Mouse (Mus musculus) neural tube, embryonic 13.5 days (tissue): ENCODE data around the gene Lypla2. TPM values are rescaled to one million over a fixed set of nuclear protein-coding genes. Genes with fewer than 3 reads are reported as not detected.
A peak's percentile ranks its signal among the peaks of the same experiment; 100 is the strongest.

ENCODE experiments used
- ATAC-seq: fragments of 200-750 bp; cut with Nextera tagmentation; 2 replicates; pipeline ENCODE4 v1.8.0; 2017; ENCODE audit warnings: low read depth, mild to moderate bottlenecking, moderate TSS enrichment, moderate library complexity
- H3K27ac ChIP-seq: fragments of 300-500 bp; sonication (generic); replicated peaks from 2 replicates; pipeline ENCODE4 v1.5.1; 2015; ENCODE audit warnings: moderate library complexity, mild to moderate bottlenecking, inconsistent platforms
- H3K27me3 ChIP-seq: fragments of 300-500 bp; sonication (generic); 2 replicates; pipeline ENCODE4 v1.6.1; 2015; ENCODE audit warnings: mild to moderate bottlenecking, inconsistent platforms
- H3K36me3 ChIP-seq: fragments of 300-500 bp; sonication (generic); 2 replicates; pipeline ENCODE4 v1.6.1; 2015; ENCODE audit warnings: mild to moderate bottlenecking, inconsistent platforms
- H3K4me1 ChIP-seq: fragments of 300-500 bp; sonication (generic); replicated peaks from 2 replicates; pipeline ENCODE4 v1.6.1; 2015; ENCODE audit warnings: inconsistent platforms
- H3K4me2 ChIP-seq: fragments of 300-500 bp; sonication (generic); 2 replicates; pipeline ENCODE4 v1.6.1; 2015; ENCODE audit warnings: inconsistent platforms, mild to moderate bottlenecking, moderate library complexity
- H3K4me3 ChIP-seq: fragments of 300-500 bp; sonication (generic); 2 replicates; pipeline ENCODE4 v1.5.1; 2015; ENCODE audit warnings: mild to moderate bottlenecking, inconsistent platforms
- H3K9ac ChIP-seq: fragments of 300-500 bp; sonication (generic); 2 replicates; pipeline ENCODE4 v1.6.1; 2015; ENCODE audit warnings: moderate library complexity, mild to moderate bottlenecking, inconsistent platforms
- H3K9me3 ChIP-seq: fragments of 300-500 bp; sonication (generic); 2 replicates; pipeline ENCODE4 v1.6.1; 2016; ENCODE audit warnings: inconsistent platforms
- WGBS: fragments of 180-500 bp; shearing (Covaris S2); methylation state at CpG from one replicate; pipeline ENCODE4 v1.1.7; 2015; 5-methylcytosine and 5-hydroxymethylcytosine counted together
- polyA plus RNA-seq: library from polyadenylated mRNA; unstranded; fragments of >200 nt; fragmentation: Nextera tagmentation; extraction: Ambion mirVana; gene quantifications from 2 replicates; pipeline ENCODE4 v1.2.1, GENCODE M21; 2015

Gene Lypla2
- 187 and 199 TPM in 2 replicates for polyA plus RNA-seq

DNA sequence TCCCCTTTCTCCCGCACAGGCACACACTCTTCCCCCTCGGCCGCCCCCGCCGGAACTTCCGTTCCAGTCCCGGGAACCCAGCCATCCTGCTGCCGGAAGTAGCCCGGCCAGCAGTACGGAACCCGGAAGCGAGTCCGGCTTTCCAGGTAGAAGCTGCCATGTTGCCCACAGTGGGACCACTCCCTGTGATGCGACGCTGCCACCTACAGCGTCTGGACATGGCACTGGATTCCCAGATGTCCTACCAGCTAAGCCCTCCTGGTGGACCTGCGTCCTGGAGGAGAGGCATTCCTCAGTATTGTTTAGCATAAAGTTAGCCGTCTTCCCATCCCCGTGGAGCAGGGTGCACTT, at the start of gene Lypla2:
TSS of gene Lypla2 (minus strand) at position 71 of the 351 bp plus-strand sequence.
- 1% methylated on average over 19 of the region's 19 CpGs for WGBS

DNA sequence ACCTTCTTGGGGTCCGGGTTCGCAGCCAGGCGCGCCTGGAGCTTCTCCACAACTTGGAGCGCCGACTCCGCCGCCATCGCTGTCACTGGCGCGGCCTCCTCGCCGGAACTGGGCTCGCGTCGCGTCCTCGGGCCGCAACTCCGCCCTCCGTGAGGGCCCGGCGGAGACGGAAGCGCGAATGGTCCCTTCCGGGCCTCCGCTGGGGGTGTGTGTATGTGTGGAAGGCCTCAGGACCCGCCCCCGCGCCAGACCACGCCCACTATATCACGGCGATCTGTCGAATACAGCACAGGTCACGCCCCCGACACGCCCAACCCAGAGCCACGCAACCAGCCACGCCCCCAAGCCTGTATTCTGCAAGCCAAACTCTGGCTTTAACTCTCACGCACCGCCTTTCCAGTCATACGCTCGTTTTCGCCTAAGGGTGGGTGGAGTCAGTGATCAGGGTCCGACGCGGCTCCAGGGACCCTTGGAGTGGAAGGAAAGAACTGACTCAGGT, 49.2 kb upstream of the Lypla2 start, which contains the start of gene Eloa:
TSS of gene Eloa (minus strand) at position 215 of the 499 bp plus-strand sequence.
- Histone ChIP-seq H3K27me3 (no peaks in the 10 kb centered on the region), H3K4me2 (peak within 1 kb of the TSS; percentile 80), H3K27ac (peak within 1 kb of the TSS; percentile 90), H3K36me3 (no peaks in the 10 kb centered on the region), H3K9ac (peak within 1 kb of the TSS; percentile 98), H3K4me1 (peaks cover 22% of the 10 kb centered on the region), H3K9me3 (no peaks in the 10 kb centered on the region), H3K4me3 (peak within 1 kb of the TSS; percentile 99)
- under 1% methylated on average over 47 of the region's 48 CpGs for WGBS
- peak; percentile 98 for ATAC-seq

More for the DNA sequence above, at the start of gene Lypla2:
- Histone ChIP-seq H3K27ac (peak within 1 kb of the TSS; percentile 76), H3K9ac (peak within 1 kb of the TSS; percentile 93), H3K36me3 (peaks cover 66% of the 10 kb centered on the region), H3K4me2 (peak within 1 kb of the TSS; percentile 99), H3K4me1 (peaks cover 32% of the 10 kb centered on the region), H3K4me3 (peak within 1 kb of the TSS; percentile 100), H3K9me3 (no peaks in the 10 kb centered on the region), H3K27me3 (no peaks in the 10 kb centered on the region)
- ATAC-seq = peak; percentile 86

- ATAC-seq = peak; percentile 83
- no peaks in the 10 kb centered on the region for H3K27me3 ChIP-seq
- H3K4me2 ChIP-seq = peak overlapping the region; percentile 80
- H3K4me1 ChIP-seq = peaks cover 22% of the 10 kb centered on the region
- H3K9me3 ChIP-seq = no peaks in the 10 kb centered on the region
- H3K36me3 ChIP-seq = no peaks in the 10 kb centered on the region
- WGBS = under 1% methylated on average over 47 of the region's 62 CpGs
- peak overlapping the region; percentile 98 for H3K9ac ChIP-seq
- H3K27ac ChIP-seq = peak overlapping the region; percentile 90
- peak overlapping the region; percentile 99 for H3K4me3 ChIP-seq
Measured at GRCm38 (mm10) chr4:136020743-136021548, 48.5 kb upstream of the Lypla2 start.

- no peak overlapping the region for H3K9ac ChIP-seq
- peaks cover 22% of the 10 kb centered on the region for H3K4me1 ChIP-seq
- no peak overlapping the region for H3K27ac ChIP-seq
- peaks cover 28% of the 10 kb centered on the region for H3K36me3 ChIP-seq
- ATAC-seq = no peak
- H3K4me3 ChIP-seq = no peak overlapping the region
- no peaks in the 10 kb centered on the region for H3K27me3 ChIP-seq
- no peak overlapping the region for H3K4me2 ChIP-seq
- H3K9me3 ChIP-seq = no peaks in the 10 kb centered on the region
- 80% methylated on average over 3 of the region's 3 CpGs for WGBS
Measured at GRCm38 (mm10) chr4:136016059-136016602, 43.7 kb upstream of the Lypla2 start.

DNA sequence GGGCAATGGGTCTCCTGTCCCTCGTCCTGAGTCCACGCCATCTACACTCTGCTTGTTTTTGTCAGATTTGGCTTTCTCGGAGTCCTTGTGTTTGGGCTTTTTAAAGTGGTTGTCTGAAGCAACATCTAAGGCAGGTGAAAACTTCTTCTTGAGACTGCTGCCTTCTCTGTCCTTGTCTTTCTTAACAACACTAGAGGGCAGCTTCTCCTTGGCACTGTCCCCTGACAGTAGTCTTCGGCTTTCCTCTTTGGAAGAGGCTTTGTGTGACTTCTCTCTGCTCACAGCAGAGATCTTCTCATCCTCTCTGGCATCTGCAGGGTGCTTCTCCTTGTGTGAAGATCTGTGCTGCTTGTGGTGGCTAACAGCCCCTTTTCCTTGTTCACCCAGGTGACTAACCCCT, 38.2 kb upstream of the Lypla2 start:
- Histone ChIP-seq H3K27me3 (no peaks in the 10 kb centered on the region), H3K9ac (no peak overlapping the region), H3K36me3 (peaks cover 80% of the 10 kb centered on the region), H3K9me3 (no peaks in the 10 kb centered on the region), H3K4me1 (no peaks in the 10 kb centered on the region), H3K27ac (no peak overlapping the region), H3K4me3 (no peak overlapping the region), H3K4me2 (no peak overlapping the region)
- 89% methylated on average over 4 of the region's 4 CpGs for WGBS
- no peak for ATAC-seq

GRCm38 (mm10) chr4:136008782-136009447, 36.5 kb upstream of the Lypla2 start:
- WGBS = 89% methylated on average over 8 of the region's 8 CpGs
- Histone ChIP-seq H3K9ac (no peak overlapping the region), H3K4me1 (no peaks in the 10 kb centered on the region), H3K4me2 (no peak overlapping the region), H3K36me3 (peaks cover 93% of the 10 kb centered on the region), H3K27me3 (no peaks in the 10 kb centered on the region), H3K27ac (no peak overlapping the region), H3K9me3 (no peaks in the 10 kb centered on the region), H3K4me3 (no peak overlapping the region)
- no peak for ATAC-seq

DNA sequence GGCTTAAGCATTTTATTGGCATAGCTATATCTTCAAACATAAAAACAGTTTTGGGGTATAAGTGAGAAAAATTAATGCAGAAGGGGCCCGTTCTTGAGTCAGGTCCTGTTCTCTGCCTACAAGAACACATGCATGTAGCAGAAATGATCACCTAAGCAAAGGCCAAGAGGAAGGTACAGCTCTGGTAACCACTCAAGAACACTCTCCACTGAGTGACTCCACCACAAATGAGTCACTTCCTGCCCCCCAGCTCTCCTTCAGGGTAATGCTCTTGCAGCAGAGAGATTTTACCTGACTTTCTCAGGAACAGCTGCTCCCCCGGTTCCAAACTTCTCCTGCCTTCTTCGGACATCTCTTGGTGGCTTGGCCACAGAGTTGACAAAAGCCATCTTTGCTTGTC, 34.4 kb upstream of the Lypla2 start:
- Histone ChIP-seq H3K4me2 (no peak overlapping the region), H3K27ac (no peak overlapping the region), H3K27me3 (no peaks in the 10 kb centered on the region), H3K4me1 (no peaks in the 10 kb centered on the region), H3K9ac (no peak overlapping the region), H3K4me3 (no peak overlapping the region), H3K36me3 (peaks cover 95% of the 10 kb centered on the region), H3K9me3 (no peaks in the 10 kb centered on the region)
- WGBS = 97% methylated on average over 3 of the region's 3 CpGs
- no peak for ATAC-seq

GRCm38 (mm10) chr4:136004921-136005320, 32.5 kb upstream of the Lypla2 start:
- Histone ChIP-seq H3K36me3 (peaks cover 86% of the 10 kb centered on the region), H3K27me3 (no peaks in the 10 kb centered on the region), H3K9me3 (no peaks in the 10 kb centered on the region), H3K4me3 (no peak overlapping the region), H3K27ac (no peak overlapping the region), H3K9ac (no peak overlapping the region), H3K4me1 (no peaks in the 10 kb centered on the region), H3K4me2 (no peak overlapping the region)
- ATAC-seq = no peak
- 87% methylated on average over 2 of the region's 2 CpGs for WGBS

DNA sequence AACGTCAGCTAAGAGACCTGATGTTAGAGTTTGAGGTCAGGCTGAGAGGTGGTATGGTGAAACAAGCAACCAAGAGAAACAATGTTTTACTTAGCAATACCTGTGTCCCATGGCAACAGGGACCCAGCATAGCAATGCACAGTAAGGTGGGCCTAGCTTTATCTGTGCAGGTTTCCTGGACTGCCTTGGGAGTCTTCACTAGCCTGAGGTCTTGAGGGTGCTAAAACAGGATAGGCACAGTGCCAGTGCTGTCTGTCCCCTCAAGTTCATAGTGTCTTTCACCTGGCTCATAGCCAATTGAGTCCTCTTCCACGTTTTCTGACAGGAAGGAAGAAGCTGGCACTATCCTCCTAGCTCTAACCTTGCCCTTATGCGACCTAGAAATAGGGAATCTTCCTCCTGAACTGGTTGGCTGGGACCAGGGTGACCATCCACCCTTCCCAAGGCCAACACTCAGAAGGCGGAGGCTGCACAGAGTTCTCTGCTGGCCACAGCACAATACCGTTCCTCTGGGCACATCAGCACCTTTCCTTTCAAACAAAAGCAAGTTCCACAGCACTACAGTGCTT, 31.8 kb upstream of the Lypla2 start:
- ATAC-seq = no peak
- Histone ChIP-seq H3K4me3 (no peak overlapping the region), H3K27me3 (no peaks in the 10 kb centered on the region), H3K9me3 (no peaks in the 10 kb centered on the region), H3K27ac (no peak overlapping the region), H3K4me1 (no peaks in the 10 kb centered on the region), H3K9ac (no peak overlapping the region), H3K4me2 (no peak overlapping the region), H3K36me3 (peaks cover 79% of the 10 kb centered on the region)
- WGBS = 88% methylated on average over 5 of the region's 5 CpGs

GRCm38 (mm10) chr4:135995118-135995517, 22.7 kb upstream of the Lypla2 start:
- no peak for ATAC-seq
- Histone ChIP-seq H3K4me3 (no peak overlapping the region), H3K27ac (no peak overlapping the region), H3K9ac (no peak overlapping the region), H3K27me3 (no peaks in the 10 kb centered on the region), H3K4me2 (no peak overlapping the region), H3K4me1 (no peaks in the 10 kb centered on the region), H3K9me3 (0 out of 2 replicates have a peak, but pooled peaks cover 10% of the 10 kb centered on the region), H3K36me3 (no peaks in the 10 kb centered on the region)
- 87% methylated on average over 4 of the region's 4 CpGs for WGBS

DNA sequence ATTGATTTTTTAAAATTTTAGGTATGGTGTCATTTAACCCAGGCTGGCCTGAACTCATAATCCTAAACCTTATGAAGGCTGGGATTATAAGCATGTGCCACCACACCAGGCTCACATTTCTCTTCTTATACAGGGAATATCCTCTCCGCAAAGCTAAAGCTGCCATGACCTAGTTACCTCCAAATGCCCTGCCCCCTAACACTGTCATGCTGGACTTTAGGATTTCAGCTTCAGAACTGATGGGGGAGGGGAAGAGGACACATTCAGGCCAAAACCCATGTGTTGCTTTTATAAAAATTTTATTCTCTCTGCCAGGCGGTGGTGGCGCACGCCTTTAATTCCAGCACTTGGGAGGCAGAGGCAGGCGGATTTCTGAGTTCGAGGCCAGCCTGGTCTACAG, 21.5 kb upstream of the Lypla2 start:
- ATAC-seq = no peak
- no peaks in the 10 kb centered on the region for H3K36me3 ChIP-seq
- H3K9me3 ChIP-seq = 0 out of 2 replicates have a peak, but pooled peaks cover 10% of the 10 kb centered on the region
- no peak overlapping the region for H3K4me2 ChIP-seq
- 97% methylated on average over 6 of the region's 6 CpGs for WGBS
- H3K4me3 ChIP-seq = no peak overlapping the region
- no peaks in the 10 kb centered on the region for H3K4me1 ChIP-seq
- no peak overlapping the region for H3K9ac ChIP-seq
- no peak overlapping the region for H3K27ac ChIP-seq
- no peaks in the 10 kb centered on the region for H3K27me3 ChIP-seq

- Histone ChIP-seq H3K4me2 (peak overlapping the region; percentile 96), H3K27me3 (no peaks in the 10 kb centered on the region), H3K9ac (peak overlapping the region; percentile 98), H3K27ac (peak overlapping the region; percentile 90), H3K4me3 (peak overlapping the region; percentile 93), H3K9me3 (no peaks in the 10 kb centered on the region), H3K4me1 (peaks cover 29% of the 10 kb centered on the region), H3K36me3 (peaks cover 25% of the 10 kb centered on the region)
- ATAC-seq = 0 out of 2 replicates have a peak, but pooled peaks have one; percentile 20
- WGBS = 66% methylated on average over 9 of the region's 9 CpGs
Measured at GRCm38 (mm10) chr4:135987714-135988113, 15.3 kb upstream of the Lypla2 start.
